Mouse (Mus musculus) liver, embryonic 11.5 days (tissue): ENCODE measurements around the gene Nppc. TPM values are rescaled to one million over a fixed set of nuclear protein-coding genes. Genes with fewer than 3 reads are reported as not detected.
A peak's percentile ranks its signal among the peaks of the same experiment; 100 is the strongest.

Experiments used
- ATAC-seq: fragments of 200-750 bp; cut with Nextera tagmentation; replicated peaks from 2 replicates; pipeline ENCODE4 v1.8.0; 2017; ENCODE audit warnings: moderate number of reproducible peaks, mild to moderate bottlenecking, moderate TSS enrichment, moderate library complexity; ENCODE audit not compliant: low FRiP score
- DNase-seq: peaks from one replicate; pipeline ENCODE4 v3.0.0-alpha.2; 2017; ENCODE audit warnings: low spot score
- H3K27ac ChIP-seq: fragments of 300-500 bp; sonication (generic); 2 replicates; pipeline ENCODE4 v1.5.1; 2014; ENCODE audit warnings: mild to moderate bottlenecking, low read depth, low read length, control low read depth
- H3K27me3 ChIP-seq: fragments of 300-500 bp; sonication (generic); replicated peaks from 2 replicates; pipeline ENCODE4 v1.6.1; 2014; ENCODE audit warnings: low read length, mixed read lengths; ENCODE audit not compliant: control insufficient read depth, insufficient read depth
- H3K36me3 ChIP-seq: fragments of 300-500 bp; sonication (generic); 2 replicates; pipeline ENCODE4 v1.6.1; 2014; ENCODE audit warnings: mild to moderate bottlenecking, low read length, moderate library complexity, mixed read lengths; ENCODE audit not compliant: control insufficient read depth, insufficient read depth
- H3K4me1 ChIP-seq: fragments of 300-500 bp; sonication (generic); replicated peaks from 2 replicates; pipeline ENCODE4 v1.6.1; 2014; ENCODE audit warnings: low read length, mixed read lengths; ENCODE audit not compliant: control insufficient read depth, insufficient read depth
- H3K4me2 ChIP-seq: fragments of 300-500 bp; sonication (generic); 2 replicates; pipeline ENCODE4 v1.6.1; 2014; ENCODE audit warnings: mild to moderate bottlenecking, control low read depth, moderate library complexity
- H3K4me3 ChIP-seq: fragments of 300-500 bp; sonication (generic); 2 replicates; pipeline ENCODE4 v1.5.1; 2014; ENCODE audit warnings: low read depth, low read length, control low read depth
- H3K9ac ChIP-seq: fragments of 300-500 bp; sonication (generic); 2 replicates; pipeline ENCODE4 v1.6.1; 2014; ENCODE audit warnings: low read depth, low read length, control low read depth
- H3K9me3 ChIP-seq: fragments of 300-500 bp; sonication (generic); 2 replicates; pipeline ENCODE4 v1.6.1; 2016; ENCODE audit warnings: low read length, inconsistent platforms, mixed read lengths; ENCODE audit not compliant: control insufficient read depth
- WGBS: fragments of 180-500 bp; shearing (Covaris S2); extraction: QIAGEN DNeasy Blood & Tissue Kit; methylation state at CpG from one replicate; pipeline ENCODE4 v1.1.7; 2014; 5-methylcytosine and 5-hydroxymethylcytosine counted together
- polyA plus RNA-seq: library from polyadenylated mRNA; unstranded; fragments of >200 nt; fragmentation: Nextera tagmentation; extraction: Ambion mirVana; gene quantifications from 2 replicates; pipeline ENCODE4 v1.2.1, GENCODE M21; 2014

Gene Nppc
- polyA plus RNA-seq, 1 experiment from 2014 or later, result not detected

GRCm38 (mm10) chr1:86634751-86635359 lies 35.5 kb downstream of the Nppc start:
- Histone ChIP-seq H3K4me2 (peak overlapping the region; percentile 35), H3K27ac (no peak overlapping the region), H3K4me1 (no peaks in the 10 kb centered on the region), H3K4me3 (no peak overlapping the region), H3K36me3 (no peaks in the 10 kb centered on the region), H3K9me3 (no peaks in the 10 kb centered on the region), H3K27me3 (no peaks in the 10 kb centered on the region), H3K9ac (no peak overlapping the region)
- DNase-seq (no peak), ATAC-seq (no peak)
- WGBS, result 48% methylated on average over 6 of the region's 6 CpGs

- H3K27ac ChIP-seq, result no peak overlapping the region
- 56% methylated on average over 7 of the region's 7 CpGs for WGBS
- ATAC-seq (no peak), DNase-seq (no peak)
- H3K9ac ChIP-seq, result no peak overlapping the region
- no peaks in the 10 kb centered on the region for H3K36me3 ChIP-seq
- peak overlapping the region; percentile 35 for H3K4me2 ChIP-seq
- no peak overlapping the region for H3K4me3 ChIP-seq
- no peaks in the 10 kb centered on the region for H3K4me1 ChIP-seq
- no peaks in the 10 kb centered on the region for H3K27me3 ChIP-seq
- H3K9me3 ChIP-seq, result no peaks in the 10 kb centered on the region
These were observed 36.3 kb downstream of the Nppc start for GRCm38 (mm10) chr1:86633840-86634750.

- H3K4me3 ChIP-seq, result no peak overlapping the region
- whole genome bisulfite sequencing, result 67% methylated on average over 3 of the region's 3 CpGs
- no peaks in the 10 kb centered on the region for H3K27me3 ChIP-seq
- DNase-seq, result no peak
- H3K27ac ChIP-seq, result no peak overlapping the region
- no peaks in the 10 kb centered on the region for H3K9me3 ChIP-seq
- no peaks in the 10 kb centered on the region for H3K4me1 ChIP-seq
- no peaks in the 10 kb centered on the region for H3K36me3 ChIP-seq
- H3K4me2 ChIP-seq, result no peak overlapping the region
- no peak overlapping the region for H3K9ac ChIP-seq
- ATAC-seq, result no peak
These were observed 36.9 kb downstream of the Nppc start for GRCm38 (mm10) chr1:86633434-86633833.

GRCm38 (mm10) chr1:86632732-86633380 lies 37.5 kb downstream of the Nppc start:
- ATAC-seq (no peak), DNase-seq (no peak)
- H3K9ac ChIP-seq, result no peak overlapping the region
- no peaks in the 10 kb centered on the region for H3K9me3 ChIP-seq
- no peaks in the 10 kb centered on the region for H3K4me1 ChIP-seq
- no peaks in the 10 kb centered on the region for H3K36me3 ChIP-seq
- H3K4me3 ChIP-seq, result no peak overlapping the region
- H3K27ac ChIP-seq, result no peak overlapping the region
- WGBS, result 62% methylated on average over 6 of the region's 6 CpGs
- H3K4me2 ChIP-seq, result no peak overlapping the region
- no peaks in the 10 kb centered on the region for H3K27me3 ChIP-seq

- WGBS, result 76% methylated on average over 4 of the region's 4 CpGs
- Histone ChIP-seq H3K27me3 (no peaks in the 10 kb centered on the region), H3K36me3 (no peaks in the 10 kb centered on the region), H3K9ac (no peak overlapping the region), H3K4me1 (no peaks in the 10 kb centered on the region), H3K27ac (no peak overlapping the region), H3K4me2 (no peak overlapping the region), H3K4me3 (no peak overlapping the region), H3K9me3 (no peaks in the 10 kb centered on the region)
- ATAC-seq (no peak), DNase-seq (no peak)
These were observed 39.8 kb downstream of the Nppc start for GRCm38 (mm10) chr1:86630527-86630926.

GRCm38 (mm10) chr1:86629936-86630335 lies 40.4 kb downstream of the Nppc start:
- no peaks in the 10 kb centered on the region for H3K9me3 ChIP-seq
- no peaks in the 10 kb centered on the region for H3K27me3 ChIP-seq
- H3K27ac ChIP-seq, result no peak overlapping the region
- 62% methylated on average over 4 of the region's 4 CpGs for WGBS
- H3K4me1 ChIP-seq, result no peaks in the 10 kb centered on the region
- H3K4me3 ChIP-seq, result no peak overlapping the region
- ATAC-seq (no peak), DNase-seq (no peak)
- no peak overlapping the region for H3K4me2 ChIP-seq
- no peaks in the 10 kb centered on the region for H3K36me3 ChIP-seq
- no peak overlapping the region for H3K9ac ChIP-seq

GRCm38 (mm10) chr1:86628270-86628669 lies 42.1 kb downstream of the Nppc start:
- Histone ChIP-seq H3K4me1 (no peaks in the 10 kb centered on the region), H3K4me3 (no peak overlapping the region), H3K9ac (no peak overlapping the region), H3K27ac (no peak overlapping the region), H3K36me3 (no peaks in the 10 kb centered on the region), H3K9me3 (no peaks in the 10 kb centered on the region), H3K4me2 (no peak overlapping the region), H3K27me3 (no peaks in the 10 kb centered on the region)
- ATAC-seq (no peak), DNase-seq (no peak)
- 73% methylated on average over 3 of the region's 3 CpGs for WGBS

- Histone ChIP-seq H3K4me1 (no peaks in the 10 kb centered on the region), H3K36me3 (no peaks in the 10 kb centered on the region), H3K4me3 (no peak overlapping the region), H3K4me2 (no peak overlapping the region), H3K27ac (no peak overlapping the region), H3K9me3 (no peaks in the 10 kb centered on the region), H3K9ac (no peak overlapping the region), H3K27me3 (no peaks in the 10 kb centered on the region)
- DNase-seq, result no peak
- 52% methylated on average over 16 of the region's 16 CpGs for WGBS
- no peak for ATAC-seq
These were observed 47.1 kb downstream of the Nppc start for GRCm38 (mm10) chr1:86623001-86624000.
